Mouse (Mus musculus) G1E (cell line): Measurements from ENCODE around the gene Gm17655.

Experiments
- CTCF ChIP-seq: IDR thresholded peaks from 2 replicates; pipeline ENCODE4 v1.5.1; 2012; ENCODE audit warnings: low read depth, low read length, inconsistent platforms, mixed read lengths
- GATA1 ChIP-seq: IDR thresholded peaks from 2 replicates; pipeline ENCODE4 v1.6.1; 2012; ENCODE audit warnings: borderline replicate concordance, low read length, inconsistent platforms, mixed read lengths
- GATA2 ChIP-seq: IDR thresholded peaks from 2 replicates; pipeline ENCODE4 v1.6.1; 2012; ENCODE audit warnings: low read depth, low read length, inconsistent platforms, borderline replicate concordance
- POLR2AphosphoS5 ChIP-seq: IDR thresholded peaks from 2 replicates; pipeline ENCODE4 v1.6.1; 2012; ENCODE audit warnings: low read depth, low read length, inconsistent platforms; ENCODE audit not compliant: insufficient replicate concordance
- TAL1 ChIP-seq: conservative IDR thresholded peaks from 2 replicates; pipeline ENCODE4 v1.6.1; 2012; ENCODE audit warnings: low read depth, low read length, inconsistent platforms, mixed read lengths

- TF ChIP-seq TAL1: no peak
- TF ChIP-seq CTCF: no peak
- TF ChIP-seq GATA1: no peak
- TF ChIP-seq POLR2AphosphoS5: no peak
- TF ChIP-seq GATA2: no peak
Observed at GRCm38 (mm10) chr5:110104616-110105380, 32.5 kb upstream of the Gm17655 start.
